Mouse (Mus musculus) hindbrain, embryonic 11.5 days (tissue): ENCODE data around the gene Vmn1r227. TPM values are rescaled to one million over a fixed set of nuclear protein-coding genes. Genes with fewer than 3 reads are reported as not detected.

ENCODE experiments used
- ATAC-seq: fragments of 200-750 bp; cut with Nextera tagmentation; 2 replicates; pipeline ENCODE4 v1.8.0; 2017; ENCODE audit warnings: mild to moderate bottlenecking, moderate TSS enrichment, moderate library complexity; ENCODE audit not compliant: low FRiP score
- DNase-seq: peaks from one replicate; pipeline ENCODE4 v3.0.0-alpha.2; 2015; ENCODE audit warnings: low spot score
- H3K27ac ChIP-seq: fragments of 300-500 bp; sonication (generic); 2 replicates; pipeline ENCODE4 v1.5.1; 2014; ENCODE audit warnings: mild to moderate bottlenecking, low read depth, low read length
- H3K27me3 ChIP-seq: fragments of 300-500 bp; sonication (generic); 2 replicates; pipeline ENCODE4 v1.6.1; 2014; ENCODE audit warnings: mild to moderate bottlenecking, low read length, moderate library complexity, mixed read lengths; ENCODE audit not compliant: control insufficient read depth, insufficient read depth
- H3K36me3 ChIP-seq: fragments of 300-500 bp; sonication (generic); 2 replicates; pipeline ENCODE4 v1.6.1; 2014; ENCODE audit warnings: mild to moderate bottlenecking, low read length, moderate library complexity, mixed read lengths; ENCODE audit not compliant: control insufficient read depth, insufficient read depth
- H3K4me1 ChIP-seq: fragments of 300-500 bp; sonication (generic); replicated peaks from 2 replicates; pipeline ENCODE4 v1.6.1; 2014; ENCODE audit warnings: low read length, mixed read lengths; ENCODE audit not compliant: control insufficient read depth, insufficient read depth
- H3K4me2 ChIP-seq: fragments of 300-500 bp; sonication (generic); replicated peaks from 2 replicates; pipeline ENCODE4 v1.6.1; 2014; ENCODE audit warnings: mild to moderate bottlenecking, low read depth, low read length
- H3K4me3 ChIP-seq: fragments of 300-500 bp; sonication (generic); 2 replicates; pipeline ENCODE4 v1.5.1; 2014; ENCODE audit warnings: low read depth, low read length
- H3K9ac ChIP-seq: fragments of 300-500 bp; sonication (generic); 2 replicates; pipeline ENCODE4 v1.6.1; 2014; ENCODE audit warnings: low read depth, low read length
- H3K9me3 ChIP-seq: fragments of 300-500 bp; sonication (generic); 2 replicates; pipeline ENCODE4 v1.6.1; 2016; ENCODE audit warnings: low read length; ENCODE audit not compliant: control insufficient read depth
- WGBS: fragments of 180-500 bp; shearing (Covaris S2); extraction: QIAGEN DNeasy Blood & Tissue Kit; methylation state at CpG from one replicate; pipeline ENCODE4 v1.1.7; 2014; 5-methylcytosine and 5-hydroxymethylcytosine counted together
- polyA plus RNA-seq: library from polyadenylated mRNA; unstranded; fragments of >200 nt; fragmentation: Nextera tagmentation; extraction: Ambion mirVana; gene quantifications from 2 replicates; pipeline ENCODE4 v1.2.1, GENCODE M21; 2014

Gene Vmn1r227
- polyA plus RNA-seq, result not detected in 2 replicates

DNA sequence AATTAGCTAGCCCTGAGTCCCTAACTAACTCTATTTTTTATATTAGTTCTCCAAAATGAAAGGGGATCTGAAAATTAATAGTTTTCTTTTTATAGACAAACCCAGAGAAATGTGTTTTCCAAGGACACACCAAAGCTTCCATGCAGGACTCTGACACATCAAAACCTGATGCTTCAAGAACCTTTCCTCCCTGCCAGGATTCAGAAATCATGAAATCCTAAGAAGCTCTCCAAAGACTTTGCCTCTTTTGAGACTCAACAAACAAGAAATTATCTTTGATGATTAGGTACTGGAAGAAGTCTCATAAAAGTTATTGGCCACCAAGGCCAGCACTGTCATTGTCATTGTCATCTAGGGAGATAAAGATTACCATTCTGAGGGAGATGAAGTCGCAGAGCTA, at the start of gene Vmn1r227:
Gene Vmn1r227 (plus strand): TSS at position 301 of the 400 bp plus-strand sequence.
- H3K4me2 ChIP-seq, result no peak within 1 kb of the TSS
- no peak within 1 kb of the TSS for H3K27ac ChIP-seq
- no peak within 1 kb of the TSS for H3K4me3 ChIP-seq
- no peaks in the 10 kb centered on the region for H3K36me3 ChIP-seq
- ATAC-seq (no peak), DNase-seq (no peak)
- H3K27me3 ChIP-seq, result no peaks in the 10 kb centered on the region
- no peaks in the 10 kb centered on the region for H3K4me1 ChIP-seq
- H3K9me3 ChIP-seq, result no peaks in the 10 kb centered on the region; the same call in 1 of the 2 replicates
- no peak within 1 kb of the TSS for H3K9ac ChIP-seq
- WGBS, result 50% methylated on average over 1 of the region's 1 CpGs

DNA sequence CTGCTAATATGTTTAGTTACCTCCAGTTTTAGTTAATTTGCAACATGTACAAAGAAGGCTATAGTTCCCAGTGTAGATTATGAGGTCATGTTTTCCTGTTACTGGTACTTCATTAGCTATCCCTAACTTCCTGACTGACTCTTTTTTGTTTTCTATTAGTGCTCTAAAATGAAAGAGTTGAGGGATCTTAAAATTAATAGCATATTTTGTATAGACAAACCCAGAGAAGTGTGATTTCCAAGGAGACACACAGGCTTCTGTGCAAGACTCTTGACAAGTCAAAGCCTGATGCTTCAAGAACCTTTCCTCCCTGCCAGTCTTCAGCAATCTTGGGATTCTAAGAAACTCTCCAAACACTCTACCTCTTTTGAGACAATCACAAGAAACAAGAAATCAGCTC, 47.1 kb upstream of the Vmn1r227 start, which contains the start of gene Vmn1r226:
Gene Vmn1r226 (plus strand): TSS at position 301 of the 400 bp plus-strand sequence.
- Histone ChIP-seq H3K27me3 (no peaks in the 10 kb centered on the region), H3K4me2 (no peak within 1 kb of the TSS), H3K4me3 (no peak within 1 kb of the TSS), H3K27ac (no peak within 1 kb of the TSS), H3K9ac (no peak within 1 kb of the TSS), H3K36me3 (no peaks in the 10 kb centered on the region), H3K9me3 (0 out of 2 replicates have a peak, but pooled peaks cover 2% of the 10 kb centered on the region), H3K4me1 (no peaks in the 10 kb centered on the region)
- DNase-seq (no peak), ATAC-seq (no peak)

DNA sequence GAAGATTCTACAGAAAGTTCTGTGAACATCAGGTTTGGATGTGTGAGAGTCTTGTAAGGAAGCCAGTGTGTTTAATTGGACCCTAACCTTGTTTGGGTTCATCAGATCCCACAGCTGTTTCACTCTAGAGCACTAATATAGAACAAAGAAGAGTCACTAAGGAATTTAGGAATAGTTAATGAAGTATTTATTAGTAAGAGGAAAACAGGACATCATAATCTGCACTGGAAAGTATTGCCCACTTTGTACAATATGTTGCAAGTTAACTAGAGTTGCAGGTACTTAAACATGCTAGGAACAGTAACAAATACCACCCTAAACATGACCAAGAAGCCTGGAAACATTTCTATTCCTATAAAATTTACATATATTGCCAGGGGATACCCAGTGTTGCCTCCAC, 56.4 kb downstream of the Vmn1r227 start, which contains the start of gene Vmn1r228:
Gene Vmn1r228 (minus strand): TSS at position 101 of the 400 bp plus-strand sequence.
- no peak within 1 kb of the TSS for H3K4me2 ChIP-seq
- H3K4me1 ChIP-seq, result no peaks in the 10 kb centered on the region
- no peaks in the 10 kb centered on the region for H3K27me3 ChIP-seq
- H3K36me3 ChIP-seq, result no peaks in the 10 kb centered on the region
- DNase-seq, result no peak
- no peak within 1 kb of the TSS for H3K9ac ChIP-seq
- ATAC-seq, result no peak
- 0 out of 2 replicates have a peak, but pooled peaks cover 5% of the 10 kb centered on the region for H3K9me3 ChIP-seq
- H3K4me3 ChIP-seq, result no peak within 1 kb of the TSS
- H3K27ac ChIP-seq, result no peak within 1 kb of the TSS

Other genes with a start within 250 kb of the Vmn1r227 start
- not detected in 2 replicates for gene Vmn2r108, start 248.5 kb upstream of the Vmn1r227 start, polyA plus RNA-seq
- gene Vmn1r225, start 231.7 kb upstream of the Vmn1r227 start, polyA plus RNA-seq, result not detected in 2 replicates
- not detected in 2 replicates for gene Vmn2r109, start 165.1 kb upstream of the Vmn1r227 start, polyA plus RNA-seq
- gene Vmn2r110, start 133.4 kb upstream of the Vmn1r227 start, polyA plus RNA-seq, result 0.06 TPM in 1 of 2 replicates, not detected in the other
- gene Fpr-rs3, start 105.0 kb upstream of the Vmn1r227 start, polyA plus RNA-seq, result not detected in 2 replicates
- not detected in 2 replicates for gene Vmn1r226, start 47.0 kb upstream of the Vmn1r227 start, polyA plus RNA-seq
- gene Vmn1r228, start 56.3 kb downstream of the Vmn1r227 start, polyA plus RNA-seq, result not detected in 2 replicates
- not detected in 2 replicates for gene Vmn1r229, start 81.7 kb downstream of the Vmn1r227 start, polyA plus RNA-seq
- not detected in 2 replicates for gene Vmn1r230, start 110.6 kb downstream of the Vmn1r227 start, polyA plus RNA-seq
- not detected in 2 replicates for gene Vmn1r231, start 175.2 kb downstream of the Vmn1r227 start, polyA plus RNA-seq
- not detected in 2 replicates for gene Vmn1r232, start 189.9 kb downstream of the Vmn1r227 start, polyA plus RNA-seq
- gene Ppp2r1a, start 215.5 kb downstream of the Vmn1r227 start, polyA plus RNA-seq, result 549 and 551 TPM in 2 replicates